Comparison of ENCODE assay signal across 13 mouse cellular contexts in genomic region chr5:74920490-74920889, GRCm38 (mm10).
"Had no signal": no experiment of that assay in that cellular context is flagged by ENCODE, and none has a peak within 500 bp of the region (broad histone marks: within the 10 kb centered on the region; RNA-seq: fewer than 3 reads in every experiment).

No protein-coding gene starts in this region.

- H3K27ac ChIP-seq: kidney, postnatal 0 days; layer of hippocampus, adult 2 months; left cerebral cortex, adult 2 months; limb, embryonic 15.5 days; liver, embryonic 13.5 days; midbrain, embryonic 13.5 days; stomach, embryonic 15.5 days had no signal

- H3K9ac ChIP-seq: limb, embryonic 15.5 days; liver, embryonic 13.5 days; liver, postnatal 0 days; midbrain, embryonic 13.5 days; stomach, embryonic 15.5 days had no signal

- H3K9me3 ChIP-seq: limb, embryonic 15.5 days; liver, embryonic 13.5 days; midbrain, embryonic 13.5 days; stomach, embryonic 15.5 days had no signal

- H3K36me3 ChIP-seq: limb, embryonic 15.5 days; liver, embryonic 13.5 days; midbrain, embryonic 13.5 days; stomach, embryonic 15.5 days had no signal

- ATAC-seq: inflammation-experienced regulatory T-cells, adult 6 months; intestine, postnatal 0 days; liver, postnatal 0 days; midbrain, embryonic 13.5 days had no signal

- DNase-seq: liver, embryonic 13.5 days; liver, postnatal 0 days; right cerebral cortex, postnatal 14 days; thymus, adult 2 months; thymus, postnatal 25 days had no signal

- H3K4me3 ChIP-seq: layer of hippocampus, adult 2 months; left cerebral cortex, adult 2 months; limb, embryonic 15.5 days; liver, embryonic 13.5 days; midbrain, embryonic 13.5 days; stomach, embryonic 15.5 days had no signal

- H3K27me3 ChIP-seq: limb, embryonic 15.5 days; liver, embryonic 13.5 days; midbrain, embryonic 13.5 days; stomach, embryonic 15.5 days had no signal

- H3K4me2 ChIP-seq: limb, embryonic 15.5 days; liver, embryonic 13.5 days; midbrain, embryonic 13.5 days; stomach, embryonic 15.5 days had no signal

- H3K4me1 ChIP-seq: midbrain, embryonic 13.5 days had no signal
